Mouse (Mus musculus) intestine, embryonic 16.5 days (tissue): ENCODE data around the gene Il17c. TPM values are rescaled to one million over a fixed set of nuclear protein-coding genes. Genes with fewer than 3 reads are reported as not detected.

Experiments used
- ATAC-seq: fragments of 200-750 bp; cut with Nextera tagmentation; 2 replicates; pipeline ENCODE4 v1.8.0; 2017; ENCODE audit warnings: moderate TSS enrichment, moderate library complexity
- H3K27ac ChIP-seq: fragments of 300-500 bp; sonication (generic); 2 replicates; pipeline ENCODE4 v1.5.1; 2014; ENCODE audit warnings: mild to moderate bottlenecking, low read length
- H3K27me3 ChIP-seq: fragments of 300-500 bp; sonication (generic); replicated peaks from 2 replicates; pipeline ENCODE4 v1.6.1; 2014; ENCODE audit warnings: low read length, control low read depth, mixed read lengths; ENCODE audit not compliant: control insufficient read depth, insufficient read depth
- H3K36me3 ChIP-seq: fragments of 300-500 bp; sonication (generic); 2 replicates; pipeline ENCODE4 v1.6.1; 2014; ENCODE audit warnings: low read length, control low read depth; ENCODE audit not compliant: control insufficient read depth, insufficient read depth
- H3K4me1 ChIP-seq: fragments of 300-500 bp; sonication (generic); 2 replicates; pipeline ENCODE4 v1.6.1; 2014; ENCODE audit warnings: low read length, control low read depth, mixed read lengths; ENCODE audit not compliant: control insufficient read depth, insufficient read depth
- H3K4me2 ChIP-seq: fragments of 300-500 bp; sonication (generic); 2 replicates; pipeline ENCODE4 v1.6.1; 2014; ENCODE audit warnings: low read depth, low read length, control low read depth
- H3K4me3 ChIP-seq: fragments of 300-500 bp; sonication (generic); 2 replicates; pipeline ENCODE4 v1.5.1; 2014; ENCODE audit warnings: mild to moderate bottlenecking, low read length
- H3K9ac ChIP-seq: fragments of 300-500 bp; sonication (generic); 2 replicates; pipeline ENCODE4 v1.6.1; 2014; ENCODE audit warnings: low read depth, low read length
- H3K9me3 ChIP-seq: fragments of 300-500 bp; sonication (generic); 2 replicates; pipeline ENCODE4 v1.6.1; 2016; ENCODE audit warnings: low read length, control low read depth; ENCODE audit not compliant: control insufficient read depth
- WGBS: fragments of 180-500 bp; shearing (Covaris S2); extraction: QIAGEN DNeasy Blood & Tissue Kit; methylation state at CpG from one replicate; pipeline ENCODE4 v1.1.7; 2014; 5-methylcytosine and 5-hydroxymethylcytosine counted together
- polyA plus RNA-seq: library from polyadenylated mRNA; unstranded; fragments of >200 nt; fragmentation: Nextera tagmentation; extraction: Ambion mirVana; gene quantifications from 2 replicates; pipeline ENCODE4 v1.2.1, GENCODE M21; 2015

Gene Il17c
- polyA plus RNA-seq, 1 experiment from 2014 or later: not detected

- Histone ChIP-seq H3K9me3 (no peaks in the 10 kb centered on the region), H3K36me3 (peaks cover 13% of the 10 kb centered on the region), H3K27ac (no peak overlapping the region), H3K4me2 (no peak overlapping the region), H3K4me3 (no peak overlapping the region), H3K4me1 (0 out of 2 replicates have a peak, but pooled peaks cover 3% of the 10 kb centered on the region), H3K9ac (no peak overlapping the region), H3K27me3 (no peaks in the 10 kb centered on the region)
- WGBS: 92% methylated on average over 9 of the region's 9 CpGs
- ATAC-seq: no peak
These were observed 23.6 kb upstream of the Il17c start for GRCm38 (mm10) chr8:122398186-122398585.

- no peak overlapping the region for H3K4me2 ChIP-seq
- H3K9me3 ChIP-seq: no peaks in the 10 kb centered on the region
- H3K4me3 ChIP-seq: no peak overlapping the region
- no peaks in the 10 kb centered on the region for H3K27me3 ChIP-seq
- H3K9ac ChIP-seq: no peak overlapping the region
- 71% methylated on average over 9 of the region's 9 CpGs for WGBS
- no peak overlapping the region for H3K27ac ChIP-seq
- H3K36me3 ChIP-seq: peaks cover 47% of the 10 kb centered on the region
- 0 out of 2 replicates have a peak, but pooled peaks cover 3% of the 10 kb centered on the region for H3K4me1 ChIP-seq
- ATAC-seq: peak; percentile 90
These were observed 16.5 kb upstream of the Il17c start for GRCm38 (mm10) chr8:122405146-122405805.

GRCm38 (mm10) chr8:122407678-122408077, 14.1 kb upstream of the Il17c start:
- Histone ChIP-seq H3K36me3 (peaks cover 54% of the 10 kb centered on the region), H3K9me3 (no peaks in the 10 kb centered on the region), H3K4me3 (no peak overlapping the region), H3K4me1 (0 out of 2 replicates have a peak, but pooled peaks cover 3% of the 10 kb centered on the region), H3K27me3 (no peaks in the 10 kb centered on the region), H3K27ac (no peak overlapping the region), H3K4me2 (no peak overlapping the region), H3K9ac (no peak overlapping the region)
- no peak for ATAC-seq
- WGBS: 90% methylated on average over 7 of the region's 7 CpGs

DNA sequence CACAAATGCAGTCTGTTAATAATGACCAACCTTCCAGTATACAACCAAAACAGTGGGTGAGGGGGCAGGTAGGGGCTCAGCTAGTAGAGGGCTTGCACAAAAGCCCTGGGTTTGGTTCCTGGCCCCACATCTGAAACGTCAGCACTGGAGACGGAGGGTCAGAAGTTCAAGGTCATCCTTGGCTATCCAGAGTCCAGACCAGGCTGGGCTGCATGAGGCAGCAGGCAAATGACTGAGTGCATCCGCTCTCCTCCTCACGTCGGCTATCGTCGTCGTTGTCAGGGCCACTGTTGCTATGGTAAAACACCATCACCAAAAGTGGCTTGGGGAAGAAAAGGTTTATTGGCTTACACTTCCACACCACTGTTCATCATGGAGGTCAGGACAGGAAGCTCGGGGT, 7.5 kb upstream of the Il17c start:
- Histone ChIP-seq H3K4me2 (no peak overlapping the region), H3K9ac (no peak overlapping the region), H3K36me3 (peaks cover 26% of the 10 kb centered on the region), H3K4me3 (no peak overlapping the region), H3K4me1 (no peaks in the 10 kb centered on the region), H3K9me3 (no peaks in the 10 kb centered on the region), H3K27ac (no peak overlapping the region), H3K27me3 (no peaks in the 10 kb centered on the region)
- 79% methylated on average over 9 of the region's 9 CpGs for WGBS
- ATAC-seq: no peak

GRCm38 (mm10) chr8:122415554-122415953, 6.3 kb upstream of the Il17c start:
- Histone ChIP-seq H3K27ac (no peak overlapping the region), H3K36me3 (peaks cover 17% of the 10 kb centered on the region), H3K4me2 (no peak overlapping the region), H3K4me1 (no peaks in the 10 kb centered on the region), H3K27me3 (no peaks in the 10 kb centered on the region), H3K4me3 (no peak overlapping the region), H3K9me3 (no peaks in the 10 kb centered on the region), H3K9ac (no peak overlapping the region)
- no peak for ATAC-seq
- WGBS: 85% methylated on average over 6 of the region's 6 CpGs

DNA sequence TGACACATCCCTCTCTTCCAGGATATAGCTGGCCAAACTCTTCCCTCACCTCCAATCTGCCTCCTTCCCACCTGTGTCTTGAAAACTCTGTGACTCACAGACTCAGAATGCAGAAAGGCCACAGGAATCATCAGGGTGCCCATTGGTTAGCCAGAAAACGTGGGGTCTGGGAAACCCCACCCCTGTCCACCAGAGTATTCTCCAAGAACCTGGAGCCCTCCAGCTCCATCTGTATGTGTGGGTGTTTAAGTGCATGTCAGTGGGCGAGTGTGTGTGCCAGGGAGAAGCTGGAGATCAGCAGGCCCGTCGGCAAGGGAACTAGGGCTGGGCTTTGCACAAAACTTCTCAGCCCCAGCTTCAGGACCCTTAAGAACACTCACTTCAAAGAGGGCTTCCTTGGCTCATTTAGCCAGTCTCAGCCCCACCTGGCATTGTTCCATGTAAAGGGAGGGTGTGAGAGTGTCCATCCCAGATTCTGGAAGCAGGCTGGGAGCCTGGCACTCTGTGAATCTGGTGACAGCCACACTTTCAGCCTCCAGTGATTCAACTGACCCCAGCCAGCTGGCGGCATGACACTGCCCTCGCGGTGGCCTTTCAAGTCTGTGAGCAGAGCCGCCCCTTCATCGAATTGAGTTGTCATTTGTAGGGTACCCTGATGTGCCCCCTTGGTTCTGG, 1.8 kb upstream of the Il17c start:
- Histone ChIP-seq H3K27ac (no peak overlapping the region), H3K4me2 (no peak overlapping the region), H3K4me3 (no peak overlapping the region), H3K27me3 (no peaks in the 10 kb centered on the region), H3K4me1 (peaks cover 9% of the 10 kb centered on the region), H3K9me3 (no peaks in the 10 kb centered on the region), H3K9ac (no peak overlapping the region), H3K36me3 (peaks cover 4% of the 10 kb centered on the region; the same call in 1 of the 2 replicates)
- WGBS: 70% methylated on average over 9 of the region's 9 CpGs
- no peak for ATAC-seq

DNA sequence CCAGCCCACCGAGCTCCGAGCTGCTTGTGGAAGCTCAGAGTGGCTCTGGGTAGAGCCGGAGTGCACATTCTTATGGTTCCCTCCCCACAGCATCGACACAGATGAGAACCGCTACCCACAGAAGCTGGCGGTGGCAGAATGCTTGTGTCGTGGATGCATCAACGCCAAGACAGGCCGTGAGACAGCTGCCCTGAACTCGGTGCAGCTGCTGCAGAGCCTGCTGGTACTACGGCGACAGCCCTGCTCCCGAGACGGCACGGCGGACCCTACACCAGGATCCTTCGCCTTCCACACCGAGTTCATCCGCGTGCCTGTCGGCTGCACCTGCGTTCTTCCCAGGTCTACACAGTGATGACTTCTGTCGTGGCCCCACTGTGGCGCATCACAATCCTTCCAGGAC, 1.4 kb downstream of the Il17c start:
- no peak overlapping the region for H3K27ac ChIP-seq
- no peak for ATAC-seq
- no peak overlapping the region for H3K4me3 ChIP-seq
- no peaks in the 10 kb centered on the region for H3K27me3 ChIP-seq
- H3K9ac ChIP-seq: no peak overlapping the region
- no peaks in the 10 kb centered on the region for H3K9me3 ChIP-seq
- 84% methylated on average over 24 of the region's 24 CpGs for WGBS
- peaks cover 10% of the 10 kb centered on the region; the same call in 1 of the 2 replicates for H3K36me3 ChIP-seq
- H3K4me1 ChIP-seq: peaks cover 9% of the 10 kb centered on the region
- no peak overlapping the region for H3K4me2 ChIP-seq

DNA sequence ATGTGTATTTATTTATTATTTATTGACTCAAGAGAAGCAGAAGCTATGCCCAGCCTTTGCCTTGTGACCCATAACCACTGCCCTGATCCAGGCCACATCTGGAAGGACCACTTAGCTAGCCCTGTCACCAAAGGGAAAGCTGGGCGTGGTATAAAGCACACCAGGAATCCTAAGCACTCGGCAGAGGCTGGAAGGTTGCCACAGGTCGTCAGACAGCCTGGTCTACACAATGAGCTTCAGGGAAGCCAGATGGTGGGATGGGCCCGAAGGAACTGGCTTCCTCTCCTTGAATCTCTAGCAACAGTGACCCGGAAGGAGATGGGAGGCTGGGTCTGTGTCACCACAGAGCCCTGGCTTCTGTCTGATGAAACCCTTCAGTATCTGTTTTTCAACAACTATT, 1.8 kb downstream of the Il17c start:
- Histone ChIP-seq H3K4me2 (no peak overlapping the region), H3K27ac (no peak overlapping the region), H3K4me1 (peaks cover 9% of the 10 kb centered on the region), H3K27me3 (no peaks in the 10 kb centered on the region), H3K9ac (no peak overlapping the region), H3K4me3 (no peak overlapping the region), H3K9me3 (no peaks in the 10 kb centered on the region), H3K36me3 (peaks cover 10% of the 10 kb centered on the region; the same call in 1 of the 2 replicates)
- 46% methylated on average over 5 of the region's 5 CpGs for WGBS
- ATAC-seq: no peak

DNA sequence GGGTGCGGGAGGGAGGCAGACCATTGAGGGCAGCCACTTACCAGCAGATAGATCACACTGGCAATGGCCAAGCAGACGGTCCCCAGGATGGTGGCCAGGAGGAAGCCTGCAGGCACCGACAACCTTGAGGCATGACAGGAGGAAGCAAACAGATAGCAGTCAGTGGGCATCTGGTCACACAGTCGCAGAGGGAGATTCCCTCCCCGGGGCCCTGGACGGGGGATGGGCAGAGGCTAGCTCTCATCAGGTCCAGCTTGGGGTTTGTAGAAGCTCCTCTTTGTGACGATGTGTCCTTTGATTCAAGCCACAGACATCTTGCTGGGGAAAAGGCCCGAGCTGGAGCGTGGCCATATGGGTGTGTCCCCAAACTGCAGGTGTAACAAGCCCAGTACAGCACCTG, 4.3 kb downstream of the Il17c start:
- WGBS: 76% methylated on average over 9 of the region's 9 CpGs

More for the DNA sequence above, 4.3 kb downstream of the Il17c start:
- no peak for ATAC-seq
- Histone ChIP-seq H3K27ac (no peak overlapping the region), H3K36me3 (peaks cover 10% of the 10 kb centered on the region; the same call in 1 of the 2 replicates), H3K9ac (no peak overlapping the region), H3K9me3 (no peaks in the 10 kb centered on the region), H3K4me1 (peaks cover 10% of the 10 kb centered on the region), H3K27me3 (no peaks in the 10 kb centered on the region), H3K4me3 (no peak overlapping the region), H3K4me2 (no peak overlapping the region)
